Mouse (Mus musculus): ENCODE data around the gene Lrrc27. TPM values are rescaled to one million over a fixed set of nuclear protein-coding genes. Genes with fewer than 3 reads are reported as not detected.

Lrrc27 gene
- polyA plus RNA-seq, 1 experiment: not detected

- WGBS: 29% methylated on average over 6 of the region's 6 CpGs
- TF ChIP-seq POLR2A (IDR thresholded peaks at IDR 0.05; ENCODE audit: borderline replicate concordance, control insufficient read depth, low read depth, low read length) (no peak), CTCF (IDR thresholded peaks at IDR 0.05; ENCODE audit: control insufficient read depth, insufficient read depth, low read length) (no peak)
- Histone ChIP-seq H3K4me1 (ENCODE audit: control insufficient read depth, insufficient read depth, low read length) (no peaks in the 10 kb centered on the region), H3K4me3 (replicated peaks; ENCODE audit: control insufficient read depth, low read depth, low read length) (no peak overlapping the region), H3K27ac (ENCODE audit: control insufficient read depth, insufficient read depth, low read depth, low read length, poor library complexity) (no peak overlapping the region)
Measured at GRCm38 (mm10) chr7:139201209-139201608, 11.6 kb upstream of the Lrrc27 start.

DNA sequence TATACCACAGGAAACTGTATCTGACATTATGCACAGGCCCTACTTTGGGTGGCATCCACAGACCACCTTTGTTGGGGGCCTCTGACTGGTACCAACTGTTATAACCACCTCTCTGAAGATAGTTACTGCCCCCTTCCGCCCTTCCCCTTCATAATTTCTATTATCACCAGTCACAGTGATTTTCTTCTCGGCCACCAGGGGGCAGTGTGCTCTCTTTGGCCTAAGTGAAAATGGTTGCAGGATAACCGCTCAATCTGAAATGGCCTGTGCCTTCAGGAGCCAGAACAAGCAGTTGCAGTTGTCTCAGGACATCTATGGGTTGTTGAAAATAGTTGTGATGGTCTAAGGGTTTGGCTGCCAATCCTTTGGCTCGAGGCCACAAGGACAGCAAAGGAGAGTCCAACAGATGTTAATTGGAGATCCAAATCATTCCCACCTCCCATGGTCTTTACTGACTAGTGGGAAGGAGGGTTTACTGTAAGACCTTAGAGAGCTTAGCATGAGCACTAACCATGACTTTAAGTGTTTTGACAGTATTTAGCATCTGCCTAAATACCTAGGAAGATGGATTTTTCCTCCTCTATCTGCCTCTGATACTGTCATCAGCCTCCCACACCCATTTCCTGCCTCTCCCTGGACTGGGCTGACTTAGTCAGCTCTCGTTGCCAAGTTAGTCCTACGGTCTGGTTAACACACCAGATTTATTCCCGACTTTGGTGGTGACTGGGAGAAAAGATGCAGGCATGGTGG is 4.6 kb upstream of the Lrrc27 start:
- 11% methylated on average over 7 of the region's 7 CpGs for WGBS
- Histone ChIP-seq H3K27ac (ENCODE audit: control insufficient read depth, insufficient read depth, low read depth, low read length, poor library complexity) (no peak overlapping the region), H3K4me1 (ENCODE audit: control insufficient read depth, insufficient read depth, low read length) (no peaks in the 10 kb centered on the region)

DNA sequence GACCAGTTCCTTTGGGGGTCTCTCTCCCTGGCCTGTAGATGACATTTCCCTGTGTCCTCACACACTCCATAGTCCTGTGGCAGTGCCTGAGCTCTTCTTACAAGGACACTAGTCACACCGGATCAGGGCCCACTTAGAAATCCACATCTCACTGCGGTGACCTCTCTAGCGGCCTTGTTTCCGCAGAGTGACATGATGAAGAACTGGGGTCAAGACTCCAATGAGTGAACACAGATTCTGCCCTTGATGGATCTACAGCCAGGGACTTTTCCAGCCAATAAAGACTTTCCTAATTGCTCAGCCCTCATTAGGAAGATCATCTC is 4.1 kb upstream of the Lrrc27 start:
- TF ChIP-seq CTCF (IDR thresholded peaks at IDR 0.05; ENCODE audit: control insufficient read depth, insufficient read depth, low read length): no peak
- TF ChIP-seq POLR2A (IDR thresholded peaks at IDR 0.05; ENCODE audit: borderline replicate concordance, control insufficient read depth, low read depth, low read length): no peak
- 87% methylated on average over 4 of the region's 4 CpGs for WGBS
- no peaks in the 10 kb centered on the region for H3K4me1 ChIP-seq (ENCODE audit: control insufficient read depth, insufficient read depth, low read length)
- H3K27ac ChIP-seq (ENCODE audit: control insufficient read depth, insufficient read depth, low read depth, low read length, poor library complexity): no peak overlapping the region
- H3K4me3 ChIP-seq (replicated peaks; ENCODE audit: control insufficient read depth, low read depth, low read length): no peak overlapping the region

More for the DNA sequence above, 4.6 kb upstream of the Lrrc27 start:
- H3K4me3 ChIP-seq (replicated peaks; ENCODE audit: control insufficient read depth, low read depth, low read length): no peak overlapping the region
- peak; percentile 74 for TF ChIP-seq CTCF (IDR thresholded peaks at IDR 0.05; ENCODE audit: control insufficient read depth, insufficient read depth, low read length)
- no peak for TF ChIP-seq POLR2A (IDR thresholded peaks at IDR 0.05; ENCODE audit: borderline replicate concordance, control insufficient read depth, low read depth, low read length)

DNA sequence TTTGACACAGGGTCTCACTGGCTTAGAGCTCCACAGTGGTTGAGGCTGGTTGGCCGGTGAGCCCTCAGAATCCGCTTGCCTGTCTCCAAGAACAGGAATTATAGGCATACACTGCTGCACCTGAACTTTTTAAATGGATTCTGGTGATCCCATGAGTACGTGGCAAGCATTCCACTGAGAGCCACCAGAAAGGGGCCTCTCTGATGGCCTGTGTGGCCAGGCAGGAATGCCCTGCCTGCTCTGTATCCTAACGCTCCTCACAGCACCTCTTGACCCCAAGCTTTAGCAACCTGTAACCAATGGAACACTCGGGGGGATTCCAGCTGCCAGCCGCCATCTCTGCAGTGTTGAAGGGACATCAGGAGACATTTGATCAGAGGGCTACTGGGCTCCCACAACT is 1.0 kb upstream of the Lrrc27 start:
- no peak for TF ChIP-seq POLR2A (IDR thresholded peaks at IDR 0.05; ENCODE audit: borderline replicate concordance, control insufficient read depth, low read depth, low read length)
- TF ChIP-seq CTCF (IDR thresholded peaks at IDR 0.05; ENCODE audit: control insufficient read depth, insufficient read depth, low read length): no peak
- Histone ChIP-seq H3K4me1 (ENCODE audit: control insufficient read depth, insufficient read depth, low read length) (no peaks in the 10 kb centered on the region), H3K27ac (ENCODE audit: control insufficient read depth, insufficient read depth, low read depth, low read length, poor library complexity) (no peak overlapping the region), H3K4me3 (replicated peaks; ENCODE audit: control insufficient read depth, low read depth, low read length) (no peak overlapping the region)
- 89% methylated on average over 6 of the region's 6 CpGs for WGBS

- TF ChIP-seq POLR2A (IDR thresholded peaks at IDR 0.05; ENCODE audit: borderline replicate concordance, control insufficient read depth, low read depth, low read length): no peak
- no peak for TF ChIP-seq CTCF (IDR thresholded peaks at IDR 0.05; ENCODE audit: control insufficient read depth, insufficient read depth, low read length)
- H3K4me1 ChIP-seq (ENCODE audit: control insufficient read depth, insufficient read depth, low read length): no peaks in the 10 kb centered on the region
- H3K27ac ChIP-seq (ENCODE audit: control insufficient read depth, insufficient read depth, low read depth, low read length, poor library complexity): no peak overlapping the region
- WGBS: 55% methylated on average over 3 of the region's 3 CpGs
- no peak overlapping the region for H3K4me3 ChIP-seq (replicated peaks; ENCODE audit: control insufficient read depth, low read depth, low read length)
Measured at GRCm38 (mm10) chr7:139213751-139214150, 963 bp downstream of the Lrrc27 start.

- Histone ChIP-seq H3K27ac (ENCODE audit: control insufficient read depth, insufficient read depth, low read depth, low read length, poor library complexity) (no peak overlapping the region), H3K4me3 (replicated peaks; ENCODE audit: control insufficient read depth, low read depth, low read length) (no peak overlapping the region), H3K4me1 (ENCODE audit: control insufficient read depth, insufficient read depth, low read length) (no peaks in the 10 kb centered on the region)
- 26% methylated on average over 3 of the region's 3 CpGs for WGBS
- TF ChIP-seq POLR2A (IDR thresholded peaks at IDR 0.05; ENCODE audit: borderline replicate concordance, control insufficient read depth, low read depth, low read length) (no peak), CTCF (IDR thresholded peaks at IDR 0.05; ENCODE audit: control insufficient read depth, insufficient read depth, low read length) (no peak)
Measured at GRCm38 (mm10) chr7:139214160-139214559, 1.4 kb downstream of the Lrrc27 start.

GRCm38 (mm10) chr7:139214596-139215340 is 2.0 kb downstream of the Lrrc27 start:
- TF ChIP-seq POLR2A (IDR thresholded peaks at IDR 0.05; ENCODE audit: borderline replicate concordance, control insufficient read depth, low read depth, low read length) (no peak), CTCF (IDR thresholded peaks at IDR 0.05; ENCODE audit: control insufficient read depth, insufficient read depth, low read length) (no peak)
- WGBS: 77% methylated on average over 14 of the region's 14 CpGs
- no peaks in the 10 kb centered on the region for H3K4me1 ChIP-seq (ENCODE audit: control insufficient read depth, insufficient read depth, low read length)
- H3K27ac ChIP-seq (ENCODE audit: control insufficient read depth, insufficient read depth, low read depth, low read length, poor library complexity): no peak overlapping the region
- H3K4me3 ChIP-seq (replicated peaks; ENCODE audit: control insufficient read depth, low read depth, low read length): no peak overlapping the region

GRCm38 (mm10) chr7:139215516-139215915 is 2.7 kb downstream of the Lrrc27 start:
- H3K4me1 ChIP-seq (ENCODE audit: control insufficient read depth, insufficient read depth, low read length): no peaks in the 10 kb centered on the region
- H3K27ac ChIP-seq (ENCODE audit: control insufficient read depth, insufficient read depth, low read depth, low read length, poor library complexity): no peak overlapping the region
- TF ChIP-seq POLR2A (IDR thresholded peaks at IDR 0.05; ENCODE audit: borderline replicate concordance, control insufficient read depth, low read depth, low read length) (no peak), CTCF (IDR thresholded peaks at IDR 0.05; ENCODE audit: control insufficient read depth, insufficient read depth, low read length) (no peak)
- WGBS: 71% methylated on average over 1 of the region's 1 CpGs
- H3K4me3 ChIP-seq (replicated peaks; ENCODE audit: control insufficient read depth, low read depth, low read length): no peak overlapping the region

Data from bone marrow, adult 2 months (tissue).